Mouse (Mus musculus): ENCODE results near the gene March9. TPM values are rescaled to one million over a fixed set of nuclear protein-coding genes. Genes with fewer than 3 reads are reported as not detected.

March9 gene
- total RNA-seq (2021): 10 to 100 TPM; 32.7 to 35.1 TPM
- long read RNA-seq, experiment 1, transcript March9-201 (4 exons, 3,037 nt): major isoform, 6 of 9 reads
- long read RNA-seq, experiment 1, partial matches to known transcripts: 1 of 9 reads
- long read RNA-seq, experiment 1, other reads (novel, unspliced or antisense): 2 of 9 reads
- long read RNA-seq, experiment 2, transcript March9-201 (4 exons, 3,037 nt): major isoform, 10 of 12 reads
- long read RNA-seq, experiment 2, partial matches to known transcripts: 0 of 12 reads
- long read RNA-seq, experiment 2, other reads (novel, unspliced or antisense): 2 of 12 reads

DNA sequence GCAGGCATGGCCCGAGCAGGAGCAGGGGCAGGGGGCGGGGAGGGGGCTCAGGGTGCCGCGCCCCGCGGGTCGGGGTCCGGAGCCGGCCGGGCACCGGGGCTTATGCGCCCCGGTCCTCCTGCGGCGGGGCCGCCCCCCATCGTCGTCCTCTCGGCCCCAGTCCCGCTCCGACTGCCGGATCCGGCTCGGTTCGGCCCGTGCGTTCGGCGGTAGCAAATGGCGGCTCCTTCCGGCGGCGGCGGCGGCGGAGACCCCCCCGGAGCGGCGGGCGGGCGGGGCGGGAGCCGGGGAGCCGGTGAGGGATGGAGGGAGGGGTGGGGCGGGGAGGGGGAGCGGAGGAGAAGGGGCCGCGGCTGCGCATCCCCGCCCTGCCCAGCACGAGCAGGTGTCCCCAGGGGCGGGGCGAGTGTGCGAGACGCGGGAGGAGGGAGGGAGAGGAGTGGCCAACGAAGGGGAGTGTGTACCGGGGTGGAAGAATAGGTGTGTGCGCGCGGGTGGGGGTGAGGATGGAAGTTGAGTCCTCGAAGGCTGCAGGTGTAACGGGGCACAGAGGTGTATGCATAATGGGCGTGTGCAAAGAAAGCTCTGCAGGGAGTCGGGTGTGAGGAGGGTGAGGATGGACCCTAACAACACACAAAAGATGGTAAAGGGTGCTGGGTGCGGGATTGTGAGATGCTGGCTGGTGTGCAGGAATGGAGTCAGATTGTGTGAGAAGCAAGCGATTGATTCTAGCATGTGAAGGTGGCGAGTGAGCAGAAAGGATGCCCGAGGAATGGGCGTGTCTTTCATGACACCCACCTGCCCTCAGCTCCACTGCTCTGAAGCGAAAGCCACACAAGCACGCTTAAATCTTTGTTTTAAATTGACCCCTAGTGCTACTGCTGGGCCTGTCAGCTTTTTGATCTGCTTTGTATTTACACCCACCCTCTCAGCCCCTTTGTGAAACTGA, at the start of gene March9:
TSS of gene March9 (minus strand) at position 217 of the 949 bp plus-strand sequence.
- intact Hi-C loops (cut with DNase I): no loop called here
- peak; percentile 70 to 77 for DNase-seq (ENCODE audit: low spot score in 2 of 2)

DNA sequence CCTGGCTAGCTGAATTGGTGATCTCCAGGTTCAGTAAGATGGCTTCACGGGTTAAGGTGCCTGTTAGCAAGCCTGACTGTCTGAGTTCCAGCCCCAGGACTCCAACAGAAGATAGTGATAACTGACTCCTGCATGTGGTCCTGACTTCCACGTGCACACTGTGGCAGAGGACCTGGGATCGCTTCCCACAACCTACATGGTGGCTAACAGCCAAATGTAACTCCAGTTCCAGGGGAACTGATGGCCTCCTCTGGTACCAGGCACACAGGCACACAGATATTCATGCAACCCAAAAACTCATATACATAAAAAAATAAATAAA, 48.2 kb upstream of the March9 start:
- intact Hi-C loops (cut with DNase I): no loop called here

DNA sequence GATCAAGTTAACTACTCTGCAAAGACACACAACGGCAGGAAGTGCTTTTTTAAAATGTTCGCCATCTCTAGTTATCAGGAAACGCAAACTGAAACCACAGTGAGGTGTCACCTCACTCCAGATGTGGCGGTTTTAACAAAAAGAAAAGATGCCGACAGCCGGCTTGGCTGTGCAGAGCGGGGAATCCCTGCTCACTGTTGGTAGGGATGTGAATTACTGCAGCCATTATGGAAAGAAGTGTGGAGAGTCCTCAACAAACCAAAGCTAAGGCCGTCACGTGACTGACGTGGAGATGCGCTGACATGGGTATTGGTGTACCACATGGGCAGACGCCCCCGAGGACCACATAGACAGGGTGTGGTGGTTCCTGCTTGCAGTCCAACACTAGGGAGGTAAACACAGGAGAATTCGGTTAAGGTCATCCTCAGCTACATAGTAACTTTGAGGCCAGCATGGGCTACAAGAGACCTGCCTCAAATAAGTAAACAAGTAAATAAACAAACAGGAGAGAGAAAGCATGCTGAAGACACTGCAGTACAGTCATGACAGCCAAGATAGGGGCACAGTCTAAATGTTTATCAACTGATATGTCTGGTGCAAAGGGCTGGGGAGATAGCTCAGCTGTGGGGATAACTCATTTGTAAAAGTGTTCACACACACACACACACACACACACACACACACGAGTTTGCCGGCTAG, 47.7 kb upstream of the March9 start:
- no peak for DNase-seq (ENCODE audit: low spot score in 2 of 2)
- intact Hi-C loops (cut with DNase I): no loop called here

More for the DNA sequence above, 48.2 kb upstream of the March9 start:
- DNase-seq (ENCODE audit: low spot score in 2 of 2): no peak

DNA sequence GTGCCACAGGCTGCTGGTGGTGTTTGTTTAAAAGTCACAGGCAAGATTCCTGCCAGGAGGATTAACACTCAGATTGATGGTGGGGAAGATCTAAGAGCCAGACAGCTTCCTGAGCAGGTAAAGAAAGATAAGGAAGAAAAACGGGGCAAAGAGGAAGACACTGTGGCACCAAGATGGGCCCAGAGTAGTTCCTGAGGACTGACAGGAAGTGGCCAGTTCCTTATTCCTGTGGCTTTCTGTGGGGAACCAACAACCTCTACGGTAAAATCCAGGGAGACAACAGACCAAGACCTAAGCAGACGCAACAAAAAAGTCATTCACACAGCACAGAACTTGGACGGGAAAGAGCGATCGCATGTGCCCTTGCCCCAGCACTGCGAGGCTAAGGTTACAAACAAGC, 43.6 kb upstream of the March9 start:
- intact Hi-C loops (cut with DNase I): no loop called here
- DNase-seq (ENCODE audit: low spot score in 2 of 2): no peak

DNA sequence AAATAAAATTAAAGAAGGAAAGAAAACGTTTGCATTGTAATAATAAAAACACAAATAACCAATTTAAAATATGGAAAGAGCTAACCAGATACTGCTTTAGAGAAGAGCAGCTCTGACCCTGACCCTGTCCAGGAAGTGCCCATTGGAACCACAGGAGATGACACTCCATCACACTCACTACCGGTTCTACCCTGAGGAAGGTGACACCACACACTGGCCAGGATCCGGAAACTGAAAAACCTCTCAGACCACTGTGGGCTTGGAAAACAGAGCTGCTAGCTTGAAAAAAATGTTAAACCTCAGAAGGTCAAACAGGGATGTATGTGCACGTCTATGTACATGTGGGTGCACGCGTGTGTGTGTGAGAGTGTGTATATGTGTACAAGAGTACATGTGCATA, 41.2 kb upstream of the March9 start:
- no peak for DNase-seq (ENCODE audit: low spot score in 2 of 2)
- intact Hi-C loops (cut with DNase I): no loop called here

DNA sequence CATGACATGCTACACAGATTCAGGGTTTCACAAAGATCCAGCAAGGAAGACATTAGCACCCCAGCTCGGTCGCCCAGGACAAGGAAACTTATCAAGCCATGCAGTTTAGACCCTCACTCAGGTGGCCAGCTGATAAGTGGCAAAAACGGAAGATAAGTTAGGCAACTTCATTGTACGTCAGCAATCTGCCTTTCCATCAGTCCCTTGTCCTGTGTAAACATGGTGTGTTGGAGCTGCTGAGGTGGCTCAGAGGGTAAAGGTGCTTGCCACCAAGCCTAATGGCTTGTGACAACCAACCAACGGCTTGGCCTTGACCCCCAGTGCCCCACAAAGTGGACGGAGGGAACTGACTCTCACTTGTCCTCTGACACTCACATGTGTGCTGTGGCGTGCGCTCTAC, 40.4 kb upstream of the March9 start:
- no peak for DNase-seq (ENCODE audit: low spot score in 2 of 2)
- intact Hi-C loops (cut with DNase I): no loop called here

DNA sequence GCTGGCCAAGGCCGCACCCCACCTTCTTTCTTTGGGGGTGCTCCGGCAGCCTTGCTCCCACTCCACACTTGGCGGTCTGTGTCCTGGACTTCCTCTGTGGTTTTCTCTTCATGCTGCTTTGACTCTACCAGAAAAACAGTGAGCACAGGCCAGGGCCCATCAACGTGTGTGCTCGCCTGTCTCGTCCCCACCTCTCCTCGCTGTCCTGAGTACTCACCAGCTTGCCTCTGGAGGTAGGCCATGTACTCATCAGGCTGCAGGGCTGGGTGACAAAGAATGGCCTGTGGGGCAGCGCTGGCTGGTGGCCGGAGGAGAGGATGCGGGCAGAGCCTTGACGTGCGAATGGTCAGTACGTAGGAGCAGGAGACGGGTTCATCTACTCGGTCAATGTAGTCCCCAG, 39.9 kb upstream of the March9 start:
- intact Hi-C loops (cut with DNase I): no loop called here
- DNase-seq (ENCODE audit: low spot score in 2 of 2): no peak

DNA sequence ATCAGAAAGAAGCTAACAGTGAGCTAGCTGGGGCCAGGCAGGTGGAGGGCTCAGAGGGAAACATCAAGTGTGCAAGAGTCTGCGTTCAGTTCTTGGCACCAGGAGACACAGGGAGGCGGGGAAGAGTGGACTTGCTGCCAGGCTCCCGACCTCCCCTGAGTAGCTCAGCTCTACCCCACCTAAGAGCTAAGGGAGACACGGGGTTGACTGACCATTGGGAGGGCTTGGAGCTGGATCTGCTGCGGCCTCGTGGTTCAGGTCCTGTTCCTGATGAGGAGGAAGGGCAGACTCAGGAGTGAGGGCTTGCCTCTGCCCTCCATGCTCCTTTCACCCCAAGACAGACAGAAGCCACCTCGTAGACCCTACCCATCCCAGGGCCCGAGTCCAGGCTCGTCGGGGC, 39.2 kb upstream of the March9 start:
- no peak for DNase-seq (ENCODE audit: low spot score in 2 of 2)
- intact Hi-C loops (cut with DNase I): no loop called here

DNA sequence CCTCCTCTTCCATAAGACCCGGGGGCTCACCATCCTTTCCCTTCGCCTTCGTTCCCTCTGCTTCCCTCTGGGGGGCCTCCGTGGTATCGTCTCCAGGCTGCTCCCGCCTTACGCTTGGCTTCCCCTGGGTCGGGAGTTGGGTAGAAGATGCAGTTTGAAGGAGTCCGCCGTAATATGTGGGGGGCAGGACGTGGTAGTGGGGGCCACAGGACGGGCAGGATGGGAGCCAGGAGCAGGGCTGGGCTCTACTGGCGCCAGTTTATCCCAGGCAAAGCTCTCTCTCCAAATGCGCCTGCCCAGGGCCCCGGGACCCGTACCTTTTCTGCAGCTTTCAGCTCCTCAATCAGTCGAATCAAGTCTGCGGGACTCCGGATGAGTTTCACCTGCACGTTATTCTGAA, 38.5 kb upstream of the March9 start:
- no peak for DNase-seq (ENCODE audit: low spot score in 2 of 2)
- intact Hi-C loops (cut with DNase I): no loop called here

DNA sequence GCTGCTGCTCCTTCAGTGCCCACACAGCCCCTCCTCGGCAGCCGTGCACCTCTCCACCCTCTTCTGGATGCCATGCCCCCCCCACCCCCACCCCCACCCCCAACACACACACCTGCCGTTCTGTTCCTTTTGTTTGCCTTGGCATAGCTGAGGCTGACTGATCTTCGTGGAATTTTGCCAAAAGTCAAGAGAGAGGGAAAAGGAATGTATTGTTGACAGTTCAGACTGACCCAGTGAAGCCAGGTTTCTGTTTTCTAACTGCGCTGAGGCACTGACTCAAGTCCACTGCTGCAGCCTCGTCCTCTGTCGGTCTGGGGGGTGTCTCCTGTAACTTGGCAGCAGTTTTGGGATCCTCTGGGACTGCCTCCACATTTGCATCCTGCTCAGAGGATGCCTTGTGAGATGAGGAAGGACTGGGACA, 34.4 kb upstream of the March9 start:
- DNase-seq (ENCODE audit: low spot score in 2 of 2): peak in 1 of 2 experiments; percentile 66
- intact Hi-C loops (cut with DNase I): no loop called here

DNA sequence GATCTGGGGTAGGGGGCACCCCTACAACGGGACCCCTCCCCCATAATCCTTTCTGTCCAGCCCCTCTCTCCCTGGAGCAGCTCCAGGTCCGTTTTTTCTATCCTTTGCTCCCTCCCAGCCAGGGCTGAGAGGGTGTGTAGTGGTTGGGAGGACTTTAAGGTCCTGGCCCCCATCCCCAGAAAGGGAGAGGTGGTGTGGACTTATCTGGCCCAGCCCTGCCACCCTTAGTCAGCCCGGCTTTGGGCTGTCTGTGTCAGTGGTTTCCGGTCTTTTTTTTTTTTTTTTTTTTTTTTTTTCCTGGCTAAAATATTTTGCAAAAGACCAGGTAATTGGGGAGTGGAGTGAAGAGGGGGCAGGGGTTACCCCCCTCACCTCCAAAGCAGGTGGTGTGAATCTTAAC, 32.8 kb upstream of the March9 start:
- no peak for DNase-seq (ENCODE audit: low spot score in 2 of 2)
- intact Hi-C loops (cut with DNase I): no loop called here

DNA sequence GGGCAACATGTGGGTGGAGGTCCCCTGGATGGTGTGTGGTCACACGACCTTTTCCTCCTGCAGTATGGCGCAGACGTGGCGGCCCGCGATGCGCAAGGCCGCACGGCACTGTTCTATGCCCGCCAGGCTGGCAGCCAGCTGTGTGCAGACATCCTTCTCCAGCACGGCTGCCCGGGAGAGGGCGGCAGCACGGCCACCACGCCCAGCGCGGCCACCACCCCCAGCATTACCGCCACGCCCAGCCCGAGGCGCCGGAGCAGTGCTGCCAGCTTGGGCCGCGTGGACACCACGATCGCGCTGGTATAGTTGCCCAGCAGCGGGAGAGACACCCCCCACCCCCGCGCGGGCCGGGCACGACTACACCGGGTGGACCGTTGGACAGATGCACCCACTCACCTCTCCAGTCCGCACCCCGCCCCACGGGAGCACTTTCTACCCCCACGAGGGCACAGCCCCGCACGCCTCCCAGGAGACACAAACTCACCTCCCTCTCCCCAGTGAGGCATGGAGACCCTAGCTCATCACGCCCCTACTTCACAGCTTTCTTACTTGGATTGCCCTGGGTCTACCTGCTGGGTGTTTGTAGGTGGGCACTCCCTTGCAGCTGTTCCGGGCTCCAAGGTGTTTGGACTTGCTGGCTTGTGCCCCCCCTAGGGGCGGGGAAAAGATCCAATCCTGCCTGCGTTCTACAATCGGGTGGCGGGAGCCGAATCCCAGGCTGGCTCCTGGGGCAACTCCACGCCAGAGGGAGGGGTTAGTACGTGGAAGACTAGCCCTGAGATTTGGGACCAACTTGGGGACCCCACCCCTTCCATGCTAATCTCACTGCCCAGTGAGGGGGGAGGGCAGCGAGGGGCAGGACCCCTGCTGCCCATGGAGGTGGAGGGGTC, 31.8 kb upstream of the March9 start:
- DNase-seq (ENCODE audit: low spot score in 2 of 2): peak in 1 of 2 experiments; percentile 56
- intact Hi-C loops (cut with DNase I): no loop called here

DNA sequence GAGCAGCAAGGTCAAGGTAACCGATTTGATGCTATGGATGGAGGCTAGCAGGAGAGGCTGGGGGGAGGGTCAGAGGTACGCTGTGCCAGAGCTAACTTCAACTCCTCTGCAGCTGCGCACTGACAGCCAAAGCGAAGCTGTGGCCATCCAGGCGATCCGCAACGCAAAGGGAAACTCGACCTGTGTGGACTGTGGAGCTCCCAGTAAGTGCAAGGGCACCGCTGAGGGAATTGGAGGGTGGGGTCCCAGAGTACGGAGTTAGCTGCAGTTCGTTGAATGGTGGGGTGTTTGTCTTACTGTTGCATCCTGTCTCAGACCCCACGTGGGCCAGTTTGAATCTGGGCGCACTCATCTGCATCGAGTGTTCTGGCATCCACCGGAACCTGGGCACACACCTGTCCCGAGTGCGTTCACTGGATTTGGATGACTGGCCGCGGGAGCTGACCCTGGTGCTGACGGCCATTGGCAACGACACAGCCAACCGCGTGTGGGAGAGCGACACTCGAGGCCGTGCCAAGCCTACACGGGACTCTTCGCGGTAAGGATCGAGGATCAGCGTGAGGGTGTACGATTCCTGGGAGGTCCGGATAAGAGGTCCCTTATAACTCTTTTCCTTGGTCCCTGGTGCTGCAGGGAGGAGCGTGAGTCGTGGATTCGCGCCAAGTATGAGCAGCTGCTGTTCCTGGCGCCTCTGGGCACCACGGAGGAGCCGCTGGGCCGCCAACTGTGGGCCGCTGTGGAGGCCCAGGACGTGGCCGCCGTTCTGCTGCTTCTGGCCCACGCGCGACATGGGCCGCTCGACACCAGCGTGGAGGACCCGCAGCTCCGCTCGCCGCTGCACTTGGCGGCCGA, 30.8 kb upstream of the March9 start:
- intact Hi-C loops (cut with DNase I): no loop called here

DNA sequence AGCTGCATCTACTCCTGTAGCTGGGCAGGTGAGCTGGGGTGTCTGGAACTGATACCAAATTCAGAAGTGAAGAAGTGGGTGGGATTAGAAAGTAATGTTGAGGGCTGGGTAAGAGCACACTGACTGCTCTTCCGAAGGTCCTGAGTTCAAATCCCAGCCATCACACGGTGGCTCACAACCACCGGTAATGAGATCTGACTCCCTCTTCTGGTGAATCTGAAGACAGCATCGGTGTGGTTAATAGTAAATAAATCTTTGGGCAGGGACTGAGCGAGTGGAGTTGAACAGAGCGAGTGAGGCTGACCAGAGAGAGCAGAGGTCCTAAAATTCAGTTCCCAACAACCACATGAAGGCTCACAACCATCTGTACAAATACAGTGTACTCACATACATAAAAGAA, 25.6 kb upstream of the March9 start:
- no peak for DNase-seq (ENCODE audit: low spot score in 2 of 2)
- intact Hi-C loops (cut with DNase I): no loop called here

More for the DNA sequence above, 30.8 kb upstream of the March9 start:
- peak in 1 of 2 experiments; percentile 72 for DNase-seq (ENCODE audit: low spot score in 2 of 2)

DNA sequence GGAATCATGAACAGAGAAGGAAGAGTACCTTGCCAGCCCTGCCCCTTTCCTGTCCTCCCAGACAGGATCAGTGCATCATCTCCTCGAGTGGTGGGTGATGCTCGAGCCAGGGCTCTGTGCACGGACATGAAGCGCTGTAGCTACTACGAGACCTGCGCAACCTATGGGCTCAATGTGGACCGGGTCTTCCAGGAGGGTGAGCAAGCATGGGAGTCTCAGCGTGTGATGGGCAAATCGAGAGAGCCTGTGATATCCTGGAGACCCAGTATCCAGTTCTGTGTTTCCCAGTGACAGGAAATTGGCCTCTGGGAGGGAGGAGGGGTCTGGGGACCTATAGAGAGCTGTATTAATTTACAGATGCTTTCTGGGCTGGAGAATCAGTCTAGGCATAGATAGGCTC, 25.1 kb upstream of the March9 start:
- intact Hi-C loops (cut with DNase I): no loop called here
- DNase-seq (ENCODE audit: low spot score in 2 of 2): no peak

DNA sequence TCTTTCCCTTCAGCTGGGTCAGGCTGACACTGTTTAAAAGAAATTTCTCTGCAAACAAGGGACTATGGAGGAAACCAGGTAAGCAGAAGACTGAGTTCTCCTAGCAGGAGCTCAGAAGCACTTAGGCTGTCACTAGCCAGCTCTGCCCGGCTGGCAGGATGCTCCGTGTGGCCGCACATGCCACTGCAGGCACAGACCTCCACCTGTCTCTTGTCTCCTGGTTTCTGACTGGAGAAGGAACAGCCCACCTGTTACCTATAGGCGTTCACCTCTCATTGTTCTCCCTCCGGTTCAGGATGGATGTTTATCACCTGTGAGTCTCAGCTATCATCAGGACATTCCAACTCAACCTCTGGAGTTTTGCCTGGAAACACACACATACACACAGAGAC, 23.9 kb upstream of the March9 start:
- intact Hi-C loops (cut with DNase I): no loop called here
- no peak for DNase-seq (ENCODE audit: low spot score in 2 of 2)

DNA sequence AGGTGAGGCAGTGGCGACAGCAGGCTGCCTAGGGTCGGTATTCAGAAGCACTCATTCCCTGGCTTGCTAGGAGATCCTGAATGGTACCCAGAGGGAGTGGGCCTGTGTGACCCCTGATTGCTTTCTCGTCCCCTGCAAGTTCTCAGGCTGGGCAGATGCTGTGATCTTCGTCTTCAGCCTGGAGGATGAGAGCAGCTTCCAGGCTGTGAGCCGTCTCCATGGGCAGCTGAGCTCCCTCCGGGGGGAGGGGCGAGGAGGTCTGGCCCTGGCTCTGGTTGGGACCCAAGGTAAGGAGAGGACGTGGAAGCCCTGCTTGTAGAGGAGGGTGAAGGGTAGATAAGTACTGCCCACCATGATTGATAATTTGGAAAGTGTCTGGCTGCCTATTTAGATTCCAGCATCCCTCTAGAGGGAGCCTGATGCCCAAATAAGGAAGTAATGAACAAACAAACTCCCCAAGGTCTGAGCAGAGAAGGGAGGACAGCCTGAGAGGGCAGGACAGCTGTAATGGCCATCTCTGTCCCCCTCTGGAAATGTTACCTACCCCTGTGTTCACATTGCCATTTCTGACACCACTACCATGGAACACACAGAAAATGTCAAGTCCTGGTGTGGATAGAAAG, 23.4 kb upstream of the March9 start:
- no peak for DNase-seq (ENCODE audit: low spot score in 2 of 2)
- intact Hi-C loops (cut with DNase I): no loop called here

DNA sequence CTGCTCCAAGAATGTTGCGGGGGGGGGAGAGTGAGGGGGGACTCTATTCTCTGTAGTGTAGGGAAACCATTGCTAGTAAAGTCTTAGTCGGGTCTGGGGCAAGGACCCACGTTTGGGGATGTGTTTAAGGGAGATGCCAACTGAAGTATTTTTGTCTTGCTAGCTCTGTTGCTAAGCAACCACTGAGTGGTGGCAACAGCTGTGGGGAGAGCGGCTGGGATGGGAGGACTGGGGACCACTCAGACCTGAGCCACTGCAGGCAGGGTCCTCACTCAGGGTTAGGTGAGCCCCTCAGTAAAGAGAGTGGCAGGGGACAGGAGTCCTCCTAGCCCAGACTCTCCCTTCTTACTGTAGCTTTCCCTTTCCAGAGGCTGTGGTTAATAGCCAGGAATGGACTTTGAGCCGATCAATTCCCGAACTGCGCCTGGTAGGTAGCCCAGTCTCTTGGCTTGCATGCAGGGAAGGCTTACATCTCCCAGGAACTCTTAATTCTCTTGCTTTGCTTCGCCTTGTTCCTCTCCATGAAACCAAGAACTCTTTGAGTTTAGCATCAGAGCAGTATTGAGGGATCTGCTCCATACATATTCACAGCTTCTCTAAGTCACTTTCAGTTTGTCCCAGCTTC, 22.1 kb upstream of the March9 start:
- intact Hi-C loops (cut with DNase I): no loop called here
- DNase-seq (ENCODE audit: low spot score in 2 of 2): peak in 1 of 2 experiments; percentile 64

Measured in left cerebral cortex, postnatal 14 days (tissue).